Mouse (Mus musculus) lung, postnatal 14 days (tissue): ENCODE data around the gene Ndufaf2.

Experiments used
- DNase-seq: peaks from one replicate; pipeline ENCODE4 v3.0.0; 2021

Ndufaf2 gene

DNA sequence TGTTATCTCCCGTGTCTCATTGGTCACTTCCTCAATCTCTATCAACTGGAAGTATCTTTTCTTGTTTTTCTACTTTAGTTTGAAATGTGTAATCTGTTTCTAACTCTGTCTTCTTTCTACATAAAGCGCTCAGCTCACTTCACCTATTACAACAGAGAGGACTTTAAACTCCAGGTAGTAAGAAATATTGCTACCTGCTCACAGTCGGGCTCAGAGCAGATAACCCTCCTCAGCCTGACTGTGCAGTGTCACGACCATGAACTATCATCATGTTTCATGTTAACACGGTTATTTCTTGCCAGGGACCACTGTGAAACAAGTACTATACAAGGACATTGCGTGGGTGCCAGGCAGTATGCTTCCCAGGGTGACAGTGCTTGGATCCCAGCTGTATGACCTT is 141.1 kb downstream of the Ndufaf2 start:
- no peak for DNase-seq

DNA sequence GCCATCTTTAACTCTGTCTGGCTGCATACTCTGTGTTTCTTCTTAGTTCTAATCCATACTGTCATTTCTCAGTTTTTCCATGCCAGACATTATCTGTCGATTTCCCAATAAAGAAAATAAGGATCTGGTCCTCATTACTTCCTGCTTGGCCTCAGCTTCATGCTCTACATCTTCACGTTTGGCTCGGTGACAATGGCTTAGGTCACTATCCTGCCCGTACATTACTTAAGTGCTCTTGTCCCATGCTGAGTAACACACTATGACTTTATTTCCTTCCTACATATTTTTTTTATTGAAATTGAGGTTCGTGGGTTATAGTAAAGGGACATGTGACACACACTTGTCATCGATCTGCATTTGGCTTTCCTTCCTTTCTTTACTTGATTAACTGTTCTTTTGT is 143.3 kb downstream of the Ndufaf2 start:
- no peak for DNase-seq

DNA sequence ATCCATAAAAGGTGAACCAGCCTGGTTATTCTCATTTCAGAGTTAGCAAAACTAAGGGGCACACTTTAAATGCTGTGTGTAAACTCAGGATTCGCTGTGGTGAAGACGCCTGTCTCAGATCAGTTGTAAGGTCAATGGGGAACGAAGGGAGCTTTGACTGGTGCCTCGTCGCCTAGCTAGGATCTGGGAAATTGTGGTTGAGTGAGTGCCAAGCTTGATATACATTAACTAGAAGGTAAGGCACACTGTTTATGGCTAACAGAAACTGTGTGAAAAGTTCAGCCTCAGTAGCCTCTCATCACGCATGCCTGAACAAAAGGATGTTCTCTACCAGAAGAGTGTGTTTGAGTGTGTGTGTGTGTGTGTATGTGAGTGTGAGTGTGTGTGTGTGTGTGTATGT is 144.6 kb downstream of the Ndufaf2 start:
- DNase-seq: no peak

DNA sequence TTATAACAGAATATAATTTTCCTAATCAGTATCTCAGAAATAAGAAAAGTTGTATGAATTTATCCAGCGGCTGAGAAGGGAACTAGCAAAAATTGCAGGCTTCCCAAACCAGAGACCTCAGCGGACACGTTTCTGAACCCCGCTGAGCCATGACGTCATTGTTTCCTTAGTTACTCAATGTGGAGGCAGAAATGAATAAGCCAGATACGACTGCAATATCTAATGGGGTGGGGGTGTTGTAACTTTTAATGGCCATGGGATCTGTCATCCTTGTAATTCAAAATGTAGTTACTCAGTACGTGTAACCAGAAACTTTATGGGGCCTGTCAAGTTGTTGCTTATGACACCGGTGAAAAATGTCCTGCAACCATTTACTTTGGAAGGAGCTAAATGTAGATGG is 145.3 kb downstream of the Ndufaf2 start:
- no peak for DNase-seq

DNA sequence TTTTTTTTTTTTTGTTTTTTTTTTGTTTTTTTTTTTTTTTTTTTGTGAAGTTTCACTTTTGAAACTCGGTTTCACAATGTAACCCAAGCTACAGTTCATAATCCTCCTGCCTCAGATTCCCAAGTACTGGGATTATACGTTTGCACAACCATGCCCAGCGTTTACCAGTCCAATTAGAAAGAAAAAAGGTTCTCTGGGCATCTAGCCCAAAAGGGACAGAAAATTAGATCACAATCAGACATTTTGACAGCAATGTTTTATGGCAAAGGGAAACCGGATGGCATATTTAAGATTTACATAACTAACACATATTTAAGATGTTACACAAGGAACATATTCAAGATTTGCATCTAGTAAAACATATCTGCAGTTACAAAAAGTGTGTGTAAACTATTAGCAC is 150.6 kb downstream of the Ndufaf2 start:
- no peak for DNase-seq

DNA sequence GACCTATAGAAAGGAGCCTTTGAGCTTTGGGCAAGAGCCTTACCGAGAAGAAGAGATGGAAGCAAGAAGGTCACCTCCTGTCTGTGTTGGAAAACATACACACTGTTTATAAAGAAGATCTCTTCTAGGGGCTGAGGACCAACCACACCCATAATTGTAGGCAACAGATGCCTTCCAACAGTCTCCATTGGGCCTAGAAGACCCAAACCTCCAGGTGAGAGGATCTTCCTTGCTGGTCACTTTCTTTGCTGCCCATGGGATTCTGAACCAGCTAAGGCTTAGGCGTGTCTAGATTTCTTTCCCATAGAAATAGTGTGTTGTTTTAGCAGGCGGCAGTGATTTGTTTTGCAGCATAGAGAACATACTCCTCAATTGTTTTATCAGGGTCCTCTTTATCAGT is 162.1 kb downstream of the Ndufaf2 start:
- no peak for DNase-seq

DNA sequence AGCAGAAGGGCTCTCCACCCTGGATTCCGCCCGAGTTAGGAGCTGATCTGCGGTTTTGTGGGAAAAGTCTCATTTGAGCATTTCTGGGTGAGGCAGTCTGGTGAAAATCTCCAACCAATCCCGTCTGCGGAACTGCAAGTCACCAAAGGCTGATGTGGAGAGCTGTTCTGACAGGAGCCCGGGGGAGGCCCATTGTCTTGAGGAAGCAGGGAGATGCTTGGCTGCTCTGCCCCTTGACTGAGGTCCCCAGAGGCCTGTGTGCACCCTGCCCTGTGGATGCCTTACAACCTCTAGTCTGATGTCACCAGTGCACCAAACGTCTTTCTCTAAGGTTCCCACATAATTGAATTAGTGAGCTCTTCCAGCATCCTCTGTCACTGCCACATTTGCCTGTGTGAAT is 163.2 kb downstream of the Ndufaf2 start:
- DNase-seq: no peak

DNA sequence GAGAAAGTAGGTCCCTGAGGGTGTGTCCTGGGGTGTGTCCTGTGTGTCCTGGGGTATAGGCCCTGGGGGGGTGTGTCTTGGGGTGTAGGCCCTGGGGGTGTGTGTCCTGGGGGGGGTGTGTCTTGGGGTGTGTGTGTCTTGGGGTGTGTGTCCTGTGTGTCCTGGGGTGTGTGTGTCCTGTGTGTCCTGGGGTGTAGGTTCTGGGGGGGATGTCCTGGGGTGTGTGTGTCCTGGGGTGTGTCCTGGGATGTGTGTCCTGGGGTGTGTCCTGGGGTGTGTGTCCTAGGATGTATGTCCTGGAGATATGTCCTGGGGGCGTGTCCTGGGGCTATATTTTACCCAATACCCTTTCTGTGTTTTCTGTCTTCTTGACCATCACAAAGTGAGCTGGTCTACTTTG is 165.8 kb downstream of the Ndufaf2 start:
- no peak for DNase-seq

DNA sequence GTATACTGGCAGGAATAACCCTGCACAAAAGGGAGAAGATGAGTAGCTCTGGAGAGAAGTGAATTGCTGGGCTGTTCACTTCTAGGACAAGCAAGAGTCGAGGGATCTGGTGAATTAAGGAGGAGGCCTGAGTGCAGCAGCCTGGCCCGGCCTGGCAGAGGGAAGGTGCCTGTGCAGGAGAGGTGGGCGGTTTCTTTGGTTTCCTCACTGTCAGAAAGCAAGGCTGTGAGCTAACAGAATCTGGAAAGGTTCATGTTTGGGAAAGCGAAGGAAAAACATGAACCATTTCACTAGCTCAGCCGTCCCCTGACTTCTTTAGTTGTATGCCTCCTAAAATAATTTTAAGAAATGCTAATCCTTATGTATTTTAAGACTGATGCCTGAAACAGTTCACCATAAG is 173.8 kb downstream of the Ndufaf2 start:
- DNase-seq: no peak

DNA sequence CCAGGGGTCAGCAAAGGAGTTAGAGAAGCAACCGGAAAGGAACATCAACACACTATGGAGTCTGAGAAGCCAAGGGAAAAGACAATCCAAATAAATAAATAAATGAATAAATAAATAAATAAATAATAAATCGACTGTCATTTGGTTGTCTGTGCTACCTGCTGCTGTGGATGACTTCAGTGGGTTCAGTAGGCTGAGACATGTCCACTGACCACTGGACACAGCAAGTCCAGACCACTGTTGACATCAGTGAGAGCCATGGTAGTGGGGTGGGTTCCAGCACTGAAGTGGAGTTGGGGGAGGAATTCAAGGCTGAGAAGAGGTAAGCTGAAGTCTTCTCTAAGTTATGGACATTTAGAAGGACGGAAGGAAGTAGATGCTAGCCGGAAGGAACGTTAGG is 174.2 kb downstream of the Ndufaf2 start:
- no peak for DNase-seq

DNA sequence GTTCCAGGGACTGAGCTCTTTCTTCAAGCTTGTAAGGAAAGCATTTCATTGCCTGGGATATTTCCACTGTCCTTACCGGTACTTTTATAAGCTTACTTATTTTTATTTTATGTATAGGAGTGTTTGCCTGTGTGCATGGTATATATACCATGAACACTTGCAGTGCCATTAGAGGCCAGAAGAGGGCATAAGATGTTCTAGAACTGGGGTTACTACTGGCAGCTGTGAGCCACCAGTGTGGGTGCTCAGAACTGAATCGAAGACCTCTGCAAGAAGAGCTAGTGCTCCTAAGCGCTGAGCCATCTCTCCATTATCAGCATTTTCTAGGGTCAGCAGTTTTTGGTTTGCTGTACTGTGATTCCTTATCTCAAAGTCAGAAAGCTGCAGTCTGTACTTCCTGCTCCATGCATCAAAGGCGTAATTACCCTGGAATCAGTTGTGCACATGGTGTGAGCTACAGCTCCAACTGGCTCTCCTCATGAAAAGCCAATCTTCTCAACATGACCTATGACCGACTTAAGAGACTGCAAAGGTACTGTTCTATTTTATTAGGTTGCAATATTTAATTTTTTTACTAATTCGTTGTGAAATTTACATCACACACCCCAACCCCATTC is 175.1 kb downstream of the Ndufaf2 start:
- no peak for DNase-seq

DNA sequence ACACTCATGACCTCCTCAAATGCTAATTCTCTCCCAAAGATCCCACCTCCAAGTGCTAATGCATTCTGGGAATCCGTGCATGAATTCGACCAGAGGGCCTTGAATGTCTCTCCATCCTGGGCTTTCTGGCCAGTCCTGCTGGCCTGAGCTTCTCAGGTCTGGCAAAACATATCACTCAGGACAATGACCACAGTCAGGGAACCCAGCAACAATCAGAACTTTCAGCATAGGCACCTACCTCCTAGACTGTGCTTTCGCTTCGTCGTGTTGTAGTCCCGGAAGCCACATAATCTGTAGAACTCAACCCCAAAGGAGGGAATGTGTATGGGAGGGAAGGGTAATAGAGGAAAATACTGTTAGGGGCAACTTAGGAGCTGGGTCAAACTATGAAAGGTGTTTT is 179.0 kb downstream of the Ndufaf2 start:
- no peak for DNase-seq

DNA sequence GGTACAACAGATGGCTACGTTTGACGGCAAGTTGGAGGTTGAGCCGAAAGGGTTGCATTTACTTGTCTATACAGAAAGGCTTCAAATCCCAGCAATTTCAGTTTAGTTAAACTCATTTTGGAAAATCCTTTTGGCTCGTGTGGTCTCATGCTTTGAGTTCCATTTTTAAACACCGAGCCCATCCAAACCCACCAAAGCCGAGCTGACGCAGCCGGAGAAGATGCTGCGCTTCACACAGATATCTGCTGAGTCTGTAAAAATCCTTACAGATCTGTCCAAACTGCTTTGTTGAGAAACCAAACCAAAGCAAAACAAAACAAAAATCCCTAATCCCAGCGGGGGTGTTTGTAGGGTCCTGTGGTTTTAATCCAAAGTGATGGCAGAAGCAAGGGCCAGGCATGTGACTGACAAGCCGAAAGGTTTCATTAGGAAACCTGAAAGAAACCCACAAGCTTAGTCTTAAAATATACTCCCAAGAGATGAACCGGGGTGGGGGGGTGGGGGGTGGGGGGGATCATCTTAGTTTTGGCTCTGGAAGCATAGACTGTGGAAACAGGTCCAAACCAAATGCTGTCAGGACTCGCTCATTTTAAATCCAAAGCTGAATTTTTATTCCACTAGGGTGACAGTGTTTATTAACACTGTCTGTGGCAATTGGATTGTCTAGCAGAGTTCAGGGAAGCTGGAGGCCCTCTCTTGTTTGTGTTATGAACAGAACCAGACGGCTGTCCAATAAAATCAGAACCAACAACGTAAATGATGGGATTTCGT is 181.4 kb downstream of the Ndufaf2 start:
- DNase-seq: no peak

DNA sequence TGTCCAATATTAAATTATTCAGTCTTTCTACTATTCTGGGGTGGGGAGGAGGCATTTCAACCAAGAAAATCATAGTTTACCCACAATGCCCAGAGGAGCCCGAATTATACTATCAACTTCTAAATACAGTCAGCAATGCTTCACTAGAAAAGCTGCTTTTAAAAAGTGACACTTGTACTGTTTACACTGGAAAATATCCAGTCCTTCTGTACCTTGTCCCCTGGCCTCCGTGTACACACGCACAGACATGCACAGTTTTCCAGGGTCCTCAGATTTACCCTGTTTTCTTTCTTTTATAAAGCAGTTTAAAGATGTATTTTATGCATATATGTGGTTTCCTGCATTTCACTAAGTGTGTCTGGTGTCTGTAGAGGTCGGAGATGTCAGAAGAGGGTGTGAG is 186.0 kb downstream of the Ndufaf2 start:
- DNase-seq: no peak

DNA sequence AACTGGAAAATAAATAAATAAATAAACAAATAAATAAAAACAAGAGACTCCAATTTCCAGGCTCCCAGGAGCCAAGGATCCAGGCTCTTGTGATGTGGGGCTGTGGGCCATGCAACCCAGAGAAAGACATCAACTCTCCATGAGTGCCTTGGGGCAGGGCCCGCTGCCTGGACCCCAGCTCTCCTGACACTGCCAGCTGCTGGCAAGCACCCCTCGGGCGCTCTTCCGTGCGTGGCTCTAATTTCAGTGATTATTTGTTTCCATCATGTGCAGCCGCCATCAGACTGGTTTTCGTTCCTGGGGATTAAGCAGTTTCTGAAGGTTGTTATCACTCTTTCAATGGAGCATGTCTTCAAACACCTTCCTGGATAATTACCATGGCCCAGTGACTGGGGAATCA is 186.6 kb downstream of the Ndufaf2 start:
- no peak for DNase-seq

DNA sequence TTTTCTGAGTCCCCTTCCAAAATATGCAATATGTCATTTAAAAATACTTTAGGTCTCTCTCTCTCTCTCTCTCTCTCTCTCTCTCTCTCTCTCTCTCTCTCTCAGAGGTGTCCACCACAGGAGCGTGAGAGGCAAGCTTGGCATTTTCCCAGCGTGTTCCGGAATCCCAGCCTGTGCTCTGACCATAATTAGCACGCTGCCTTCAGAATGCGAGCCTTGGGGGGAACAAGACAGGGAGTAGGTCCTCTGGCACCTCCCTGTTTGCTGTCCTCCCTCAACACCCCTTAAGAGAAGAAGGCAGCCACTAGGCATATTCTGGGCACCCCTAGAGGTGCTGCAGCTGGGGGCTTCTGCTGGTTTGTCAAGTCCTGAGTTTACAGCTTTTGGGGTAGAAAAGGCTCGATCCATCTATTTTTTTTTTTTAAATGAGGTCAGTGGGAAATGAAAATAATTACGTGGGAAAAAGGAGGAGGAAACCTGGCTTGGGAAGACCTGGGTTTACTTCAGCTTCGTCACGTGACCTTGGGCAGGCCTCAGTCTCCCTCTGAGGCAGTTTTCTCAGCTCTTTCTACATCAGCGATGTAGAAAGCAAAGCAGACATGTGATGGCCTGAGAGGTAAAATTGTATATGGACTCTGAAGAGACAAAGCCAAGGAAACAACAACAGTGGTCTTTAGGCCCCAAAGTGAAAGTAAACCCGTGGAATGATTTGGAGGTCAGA is 187.8 kb downstream of the Ndufaf2 start:
- no peak for DNase-seq

DNA sequence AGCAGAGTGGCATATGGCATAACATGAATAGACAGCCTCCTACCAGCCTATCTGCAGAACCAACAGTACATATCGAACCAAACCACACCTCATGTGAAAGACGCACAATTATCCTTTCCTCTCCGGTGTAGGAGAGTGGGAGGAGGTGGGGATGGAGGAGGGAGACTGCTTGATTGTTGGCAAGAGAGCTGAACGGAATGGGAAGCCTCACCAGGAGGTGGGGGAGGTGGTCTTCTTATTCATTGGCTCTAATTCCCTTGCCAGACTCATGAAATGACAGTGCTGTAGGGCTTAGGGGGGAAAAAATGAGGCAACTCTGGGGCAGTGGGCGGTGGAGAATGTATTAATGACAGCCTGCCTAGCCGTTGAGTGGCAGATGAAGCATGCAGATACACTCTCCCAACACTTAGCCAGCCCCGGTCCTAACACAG is 188.4 kb downstream of the Ndufaf2 start:
- no peak for DNase-seq

DNA sequence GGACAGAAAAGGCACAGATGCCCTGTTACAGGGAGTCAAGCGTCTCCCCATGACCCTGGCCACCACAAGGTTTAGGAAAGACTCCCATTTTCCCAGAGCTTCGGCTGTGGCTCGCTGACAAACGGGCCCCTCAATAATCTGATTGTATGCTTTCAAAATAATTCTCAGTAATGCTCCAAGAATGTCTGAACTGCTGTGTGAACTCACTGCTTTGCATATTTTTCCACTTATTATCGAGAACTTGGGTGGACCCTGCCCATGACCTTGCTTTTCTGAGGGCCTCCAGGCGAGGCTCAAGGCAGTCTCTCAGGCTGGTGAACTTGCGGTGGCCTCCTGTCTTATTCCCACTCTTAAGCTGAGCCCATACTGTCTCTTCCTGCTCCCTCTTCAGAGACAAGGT is 193.8 kb downstream of the Ndufaf2 start:
- DNase-seq: no peak

DNA sequence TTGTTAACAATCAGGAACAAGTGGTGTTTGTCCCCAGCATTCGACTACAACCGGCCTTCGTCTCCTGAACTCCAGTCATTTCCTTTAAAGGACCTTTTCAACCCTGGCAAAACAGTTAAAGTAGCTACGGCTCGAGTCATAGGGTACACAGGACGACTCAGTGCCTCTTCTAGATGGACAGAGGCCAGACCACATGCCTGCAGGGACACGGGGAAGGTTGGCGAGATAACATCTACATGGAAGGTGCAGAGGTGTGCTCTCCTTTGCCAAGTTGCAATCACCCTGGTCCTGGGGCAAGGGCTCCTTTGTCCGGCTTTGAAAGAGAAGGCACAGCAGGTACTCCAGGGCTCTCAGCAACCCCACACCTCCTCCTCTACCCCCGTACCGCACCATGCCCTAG is 195.0 kb downstream of the Ndufaf2 start:
- DNase-seq: no peak

DNA sequence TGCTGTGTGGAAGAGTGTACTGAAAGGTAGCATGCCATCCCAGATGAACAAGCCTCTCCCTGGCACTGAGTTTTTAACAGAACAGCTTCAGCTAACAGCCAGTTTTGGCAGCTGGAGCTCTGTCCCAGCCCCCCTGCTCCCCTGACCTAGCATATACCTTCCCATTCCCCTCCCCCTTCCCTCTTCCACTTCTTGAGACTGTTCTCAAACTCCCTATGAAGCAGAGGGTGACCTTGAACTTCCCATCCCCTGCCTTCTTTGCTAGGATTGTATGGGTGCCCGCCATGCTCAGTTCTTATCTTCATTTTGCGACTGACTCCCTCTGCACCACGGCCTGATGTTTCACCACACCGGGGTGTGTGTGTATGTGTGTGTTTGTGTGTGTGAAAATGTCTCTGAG is 195.7 kb downstream of the Ndufaf2 start:
- no peak for DNase-seq

DNA sequence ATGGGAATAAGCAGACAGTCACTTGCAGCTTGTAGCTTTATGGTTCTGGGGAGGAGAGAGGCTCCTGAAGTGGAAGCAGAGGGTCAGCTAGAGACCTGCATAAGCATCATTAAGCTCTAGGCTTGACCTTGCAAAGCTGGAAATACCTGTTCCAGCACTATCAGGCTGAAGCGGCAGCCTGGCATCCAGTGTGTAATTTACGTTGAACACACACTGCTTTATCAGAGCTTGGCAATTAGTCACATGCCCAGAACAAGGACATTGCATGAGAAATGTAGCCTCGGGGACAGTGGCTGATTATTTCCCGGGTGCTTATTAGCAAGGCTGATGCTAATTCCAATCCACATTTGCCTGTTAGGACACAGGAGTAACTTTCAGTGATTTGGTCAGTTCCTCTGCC is 196.5 kb downstream of the Ndufaf2 start:
- DNase-seq: peak; percentile 32

DNA sequence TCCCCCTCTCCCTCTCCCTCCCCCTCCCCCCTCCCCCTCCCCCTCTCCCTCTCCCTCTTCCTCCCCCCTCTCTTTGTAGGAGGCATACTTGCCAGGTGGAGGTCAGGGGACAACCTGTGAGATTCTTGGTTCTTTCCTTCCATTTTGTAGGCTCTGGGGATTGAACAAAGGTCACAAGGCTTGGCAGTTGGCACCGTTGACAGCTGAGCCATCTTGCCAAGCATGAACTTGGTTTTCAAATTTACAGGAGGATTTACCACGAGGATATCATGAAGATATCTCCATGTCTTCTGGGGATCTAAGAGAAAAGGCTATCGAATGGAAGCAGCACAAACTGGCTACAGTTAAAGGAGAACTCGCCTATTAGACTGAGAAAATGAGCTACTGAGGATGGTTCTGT is 196.9 kb downstream of the Ndufaf2 start:
- no peak for DNase-seq

DNA sequence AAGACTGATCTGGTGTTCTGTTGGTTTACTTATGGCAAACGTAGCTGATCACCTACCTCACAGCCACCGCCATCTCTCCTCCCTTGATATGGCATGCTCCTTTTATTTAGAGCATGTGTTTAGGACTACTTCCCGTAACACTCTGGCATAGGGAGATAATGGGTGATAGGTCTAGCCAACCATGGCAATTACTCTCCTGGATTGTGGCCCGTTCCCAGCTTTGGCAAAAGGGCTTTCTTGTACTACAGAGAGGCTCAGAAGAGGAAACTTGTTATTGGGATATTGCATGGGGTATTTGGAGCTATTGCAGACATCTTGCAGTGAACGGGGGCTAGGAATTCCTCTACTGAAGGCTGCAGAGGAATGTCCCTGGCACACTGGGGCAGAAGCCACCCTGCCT is 197.9 kb downstream of the Ndufaf2 start:
- no peak for DNase-seq

DNA sequence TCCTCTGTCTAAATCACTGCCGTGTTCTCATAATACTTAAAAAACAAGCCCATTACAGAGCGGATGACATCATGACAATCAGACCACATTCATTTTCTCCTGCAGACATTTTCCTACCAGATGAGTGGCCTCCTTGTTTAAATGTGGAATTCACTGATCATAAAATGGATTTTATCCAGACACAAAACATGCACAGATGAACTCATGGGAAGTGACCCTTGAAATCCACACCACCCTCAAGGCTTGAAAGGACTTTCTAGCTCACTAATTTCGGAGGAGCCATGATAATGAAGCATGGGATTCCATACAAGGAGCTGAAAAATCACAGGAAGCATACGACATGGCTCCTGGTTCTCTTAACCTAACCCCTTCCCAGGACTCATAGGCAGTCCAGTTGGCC is 198.5 kb downstream of the Ndufaf2 start:
- no peak for DNase-seq
